Mouse (Mus musculus) kidney, postnatal 0 days (tissue): ENCODE measurements at regions not wholly inside any gene's neighbourhood (a gene's known extent, or its start where the extent isn't known, plus 50 kb on each side); places are given as distances from the start of the nearest gene placed in this dataset.

ENCODE experiments used
- ATAC-seq: fragments of 200-750 bp; cut with Nextera tagmentation; replicated peaks from 2 replicates; pipeline ENCODE4 v1.8.0; 2017; ENCODE audit warnings: low read depth, moderate number of reproducible peaks, moderate TSS enrichment, moderate library complexity; ENCODE audit not compliant: low FRiP score
- DNase-seq: peaks from one replicate; pipeline ENCODE4 v3.0.0-alpha.2; 2016; ENCODE audit warnings: low spot score
- H3K27ac ChIP-seq: fragments of 300-500 bp; sonication (generic); 2 replicates; pipeline ENCODE4 v1.5.1; 2014; ENCODE audit warnings: mild to moderate bottlenecking
- H3K27me3 ChIP-seq: fragments of 300-500 bp; sonication (generic); 2 replicates; pipeline ENCODE4 v1.6.1; 2014; ENCODE audit warnings: low read length, mixed read lengths; ENCODE audit not compliant: insufficient read depth
- H3K36me3 ChIP-seq: fragments of 300-500 bp; sonication (generic); 2 replicates; pipeline ENCODE4 v1.6.1; 2014; ENCODE audit warnings: low read length, mixed read lengths; ENCODE audit not compliant: insufficient read depth
- H3K4me1 ChIP-seq: fragments of 300-500 bp; sonication (generic); replicated peaks from 2 replicates; pipeline ENCODE4 v1.6.1; 2014; ENCODE audit warnings: antibody characterized with exemption, low read length, mixed read lengths; ENCODE audit not compliant: insufficient read depth
- H3K4me2 ChIP-seq: fragments of 300-500 bp; sonication (generic); 2 replicates; pipeline ENCODE4 v1.6.1; 2014; ENCODE audit warnings: mild to moderate bottlenecking, low read length, moderate library complexity, mixed read lengths
- H3K4me3 ChIP-seq: fragments of 300-500 bp; sonication (generic); replicated peaks from 2 replicates; pipeline ENCODE4 v1.5.1; 2014; ENCODE audit warnings: low read depth, low read length
- H3K9ac ChIP-seq: fragments of 300-500 bp; sonication (generic); 2 replicates; pipeline ENCODE4 v1.6.1; 2014; ENCODE audit warnings: low read depth, low read length
- H3K9me3 ChIP-seq: fragments of 300-500 bp; sonication (generic); replicated peaks from 2 replicates; pipeline ENCODE4 v1.6.1; 2016; ENCODE audit warnings: low read length, inconsistent platforms, mixed read lengths
- CTCF ChIP-seq: IDR thresholded peaks from 2 replicates; pipeline ENCODE4 v1.5.1; 2016; ENCODE audit warnings: antibody characterized with exemption, low read depth, mild to moderate bottlenecking, moderate library complexity
- WGBS: fragments of 180-500 bp; shearing (Covaris S2); extraction: QIAGEN DNeasy Blood & Tissue Kit; methylation state at CpG from one replicate; pipeline ENCODE4 v1.1.7; 2014; 5-methylcytosine and 5-hydroxymethylcytosine counted together

DNA sequence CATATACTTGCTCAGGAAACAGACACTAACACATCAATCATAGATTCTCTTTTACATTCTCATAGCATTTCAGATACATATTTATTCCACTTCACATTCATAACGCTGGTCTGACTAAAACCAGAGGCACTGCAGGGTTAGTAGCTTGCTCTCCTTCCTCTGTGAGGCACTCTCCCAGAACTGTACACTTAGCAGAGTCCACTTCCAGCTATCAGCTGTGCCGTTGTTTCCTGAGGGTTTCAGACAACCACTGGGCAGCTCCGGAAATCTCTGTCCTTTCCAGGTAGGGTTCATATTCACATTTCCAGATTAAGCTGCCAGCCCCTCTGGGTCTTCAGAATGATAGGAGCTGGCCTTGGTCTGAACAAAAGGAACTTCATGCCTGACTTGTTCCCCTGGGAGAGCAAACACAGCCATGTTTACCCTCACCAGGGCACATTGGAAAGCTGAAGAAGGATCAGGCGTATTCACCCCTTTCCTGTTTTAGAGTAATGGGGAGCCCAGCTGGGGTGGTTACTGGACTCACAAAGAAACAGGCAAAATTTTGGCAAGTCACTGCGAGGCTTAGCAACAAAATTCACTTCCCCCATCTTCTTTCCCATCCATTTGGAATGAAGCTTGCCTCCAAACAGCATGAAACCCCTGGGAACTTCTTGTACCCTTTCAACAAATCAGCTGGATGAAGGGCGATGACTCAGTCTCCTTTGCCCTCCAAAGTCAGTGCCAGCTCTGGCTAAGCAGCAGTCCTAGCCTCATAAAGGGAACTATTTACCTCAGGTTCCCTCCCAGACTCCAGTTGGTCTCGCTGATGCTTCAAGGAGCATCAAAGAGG, 622.0 kb downstream of the Sqor start:
- ATAC-seq (no peak), DNase-seq (no peak)
- Histone ChIP-seq H3K4me2 (no peak overlapping the region), H3K9ac (no peak overlapping the region), H3K4me1 (no peaks in the 10 kb centered on the region), H3K4me3 (no peak overlapping the region), H3K36me3 (no peaks in the 10 kb centered on the region), H3K27ac (no peak overlapping the region), H3K27me3 (no peaks in the 10 kb centered on the region), H3K9me3 (no peaks in the 10 kb centered on the region)
- no peak for TF ChIP-seq CTCF
- 66% methylated on average over 7 of the region's 7 CpGs for WGBS

DNA sequence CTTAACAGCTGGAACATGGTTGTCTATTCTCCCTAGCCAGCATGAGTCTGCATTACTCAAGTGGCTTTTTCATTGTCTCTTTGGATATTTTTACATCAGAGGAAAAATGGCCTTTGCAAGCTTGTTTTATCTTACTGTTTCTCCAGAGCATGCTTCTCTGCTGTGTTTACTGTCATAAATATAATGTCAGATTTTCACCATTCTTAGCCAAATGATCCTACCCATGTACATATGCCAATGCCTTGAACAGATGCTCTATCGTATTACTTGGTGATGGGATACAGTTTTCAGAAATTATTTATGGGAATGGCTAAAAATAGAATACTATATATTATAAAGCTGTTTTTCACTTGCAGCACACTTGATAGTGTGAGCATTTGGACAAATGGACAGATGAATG, 625.9 kb downstream of the Sqor start:
- no peak overlapping the region for H3K27ac ChIP-seq
- H3K27me3 ChIP-seq = no peaks in the 10 kb centered on the region
- no peak overlapping the region for H3K9ac ChIP-seq
- no peak overlapping the region for H3K4me3 ChIP-seq
- H3K36me3 ChIP-seq = no peaks in the 10 kb centered on the region
- ATAC-seq (no peak), DNase-seq (no peak)
- H3K4me1 ChIP-seq = no peaks in the 10 kb centered on the region
- 80% methylated on average over 1 of the region's 1 CpGs for WGBS
- no peak overlapping the region for H3K4me2 ChIP-seq
- H3K9me3 ChIP-seq = no peaks in the 10 kb centered on the region
- TF ChIP-seq CTCF = no peak

DNA sequence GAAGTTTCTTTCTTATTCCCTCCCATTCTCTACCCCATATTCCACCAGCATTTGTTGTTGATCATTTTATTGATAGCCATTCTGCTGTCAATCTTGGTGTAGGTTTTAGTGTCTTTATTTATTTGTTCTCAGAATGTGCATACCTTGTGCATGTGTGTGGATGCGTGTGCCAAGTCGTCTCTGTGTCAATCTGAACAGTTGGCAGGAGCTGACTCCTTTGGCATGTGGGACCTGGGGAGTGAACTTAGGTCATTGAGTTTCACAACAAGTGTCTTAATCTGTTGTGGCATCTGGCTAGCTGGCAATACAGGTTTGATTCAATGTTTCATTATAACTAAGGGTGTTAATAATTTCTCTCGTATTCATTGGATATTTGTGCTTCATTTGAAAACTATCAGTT, 629.3 kb downstream of the Sqor start:
- Histone ChIP-seq H3K4me3 (no peak overlapping the region), H3K36me3 (no peaks in the 10 kb centered on the region), H3K4me1 (no peaks in the 10 kb centered on the region), H3K27ac (no peak overlapping the region), H3K9me3 (no peaks in the 10 kb centered on the region), H3K27me3 (no peaks in the 10 kb centered on the region), H3K4me2 (no peak overlapping the region), H3K9ac (no peak overlapping the region)
- DNase-seq = no peak
- no peak for TF ChIP-seq CTCF
- 89% methylated on average over 3 of the region's 3 CpGs for WGBS
- ATAC-seq = no peak

GRCm38 (mm10) chr2:123397551-123397950, 632.5 kb downstream of the Sqor start:
- ATAC-seq = no peak
- H3K27me3 ChIP-seq = no peaks in the 10 kb centered on the region

GRCm38 (mm10) chr2:123401064-123401463, 636.0 kb downstream of the Sqor start:
- ATAC-seq = no peak

More at GRCm38 (mm10) chr2:123397551-123397950, 632.5 kb downstream of the Sqor start:
- Histone ChIP-seq H3K9ac (no peak overlapping the region), H3K27ac (no peak overlapping the region), H3K36me3 (no peaks in the 10 kb centered on the region), H3K9me3 (no peaks in the 10 kb centered on the region), H3K4me2 (no peak overlapping the region), H3K4me1 (no peaks in the 10 kb centered on the region), H3K4me3 (no peak overlapping the region)
- TF ChIP-seq CTCF = no peak
- WGBS = 21% methylated on average over 1 of the region's 1 CpGs
- peak; percentile 3 for DNase-seq

DNA sequence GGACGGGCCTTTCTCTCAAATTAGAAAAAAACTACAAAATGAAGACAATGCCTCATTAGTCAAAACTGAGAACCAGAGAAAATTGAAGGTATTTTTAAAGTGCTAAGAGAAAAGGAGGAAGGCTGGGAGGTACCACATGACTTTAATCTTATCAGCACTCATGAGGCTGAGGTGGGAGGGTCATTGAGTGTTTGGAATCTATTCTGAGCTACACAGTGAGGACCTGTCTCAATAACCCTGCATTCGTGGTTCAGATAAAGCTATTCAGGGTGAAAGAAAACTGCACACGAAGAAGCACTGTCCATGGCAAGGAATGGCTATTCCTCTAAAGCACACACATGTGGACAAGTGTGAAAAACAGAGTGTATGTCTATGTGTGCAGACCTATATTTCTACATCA, 644.0 kb downstream of the Sqor start:
- WGBS = 67% methylated on average over 3 of the region's 3 CpGs
- H3K27ac ChIP-seq = no peak overlapping the region
- H3K9me3 ChIP-seq = no peaks in the 10 kb centered on the region
- H3K36me3 ChIP-seq = no peaks in the 10 kb centered on the region
- no peaks in the 10 kb centered on the region for H3K27me3 ChIP-seq
- no peaks in the 10 kb centered on the region for H3K4me1 ChIP-seq
- no peak for TF ChIP-seq CTCF
- no peak overlapping the region for H3K9ac ChIP-seq
- no peak overlapping the region for H3K4me2 ChIP-seq
- no peak for ATAC-seq
- H3K4me3 ChIP-seq = no peak overlapping the region
- no peak for DNase-seq

More at GRCm38 (mm10) chr2:123401064-123401463, 636.0 kb downstream of the Sqor start:
- no peak overlapping the region for H3K9ac ChIP-seq
- H3K4me3 ChIP-seq = no peak overlapping the region
- H3K36me3 ChIP-seq = no peaks in the 10 kb centered on the region
- H3K27ac ChIP-seq = no peak overlapping the region
- no peaks in the 10 kb centered on the region for H3K4me1 ChIP-seq
- no peaks in the 10 kb centered on the region for H3K9me3 ChIP-seq
- H3K27me3 ChIP-seq = no peaks in the 10 kb centered on the region
- no peak for DNase-seq
- no peak overlapping the region for H3K4me2 ChIP-seq
- TF ChIP-seq CTCF = no peak
